Mouse (Mus musculus) spleen, postnatal 36 days (tissue): ENCODE results near the gene D8Ertd738e.

Experiments
- DNase-seq, 2 experiments: peaks; one replicate each; pipeline ENCODE4 v3.0.0; 2022; ENCODE audit warnings: low spot score in 2 of 2, mixed read lengths in 1 of 2

Gene D8Ertd738e

DNA sequence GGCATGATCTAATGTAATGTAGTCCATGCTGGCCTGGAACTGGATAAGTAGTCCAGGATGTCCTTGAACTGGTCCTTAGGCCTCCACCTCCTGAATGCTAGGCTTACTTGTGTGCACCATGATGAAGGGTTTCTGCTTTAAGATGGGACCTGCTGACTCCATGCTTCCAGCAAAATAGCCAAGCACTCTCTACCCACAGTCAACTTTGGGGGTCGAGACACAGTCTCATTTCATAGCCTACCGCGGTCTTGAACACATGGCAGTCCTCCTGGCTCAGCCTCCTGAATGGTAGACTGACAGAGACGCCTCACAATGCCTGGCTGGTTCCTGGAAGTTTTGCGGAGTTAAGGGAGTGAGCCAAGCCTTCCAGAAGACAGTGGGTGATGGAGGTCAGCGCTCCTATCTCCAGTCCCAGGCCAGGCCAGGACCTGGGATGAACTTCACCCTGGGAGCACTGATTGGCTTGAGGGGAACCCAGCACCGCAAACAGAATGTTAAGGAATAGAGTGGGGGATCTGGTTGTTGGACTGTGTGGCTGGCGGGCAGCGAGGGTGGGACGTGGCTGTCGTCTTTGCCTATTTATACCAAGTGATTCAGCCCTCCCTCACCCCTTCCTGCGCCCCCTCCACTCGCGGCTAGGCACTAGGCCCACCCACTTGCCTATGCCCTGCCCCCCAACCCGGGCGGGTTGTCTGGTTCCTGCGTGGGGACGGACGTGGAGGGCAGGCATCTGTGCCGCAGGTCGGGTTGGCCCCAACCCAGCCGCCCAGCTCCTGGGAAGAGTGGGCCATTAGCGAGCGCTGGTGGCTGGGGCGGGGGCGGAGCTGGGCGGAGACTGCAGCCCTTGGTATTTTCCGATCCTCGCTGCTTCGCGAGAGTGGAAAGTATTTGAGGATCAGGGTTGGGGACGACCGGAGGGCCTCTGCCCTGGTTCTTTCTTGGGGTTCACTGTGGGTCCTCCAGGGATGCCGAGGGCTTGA lies 46.3 kb downstream of the D8Ertd738e start:
- peak; percentile 77 for DNase-seq

GRCm38 (mm10) chr8:84202466-84202865 lies 47.1 kb downstream of the D8Ertd738e start:
- DNase-seq, result peak in 1 of 2 experiments; percentile 40

GRCm38 (mm10) chr8:84201545-84202245 lies 47.8 kb downstream of the D8Ertd738e start:
- peak; percentile 46 to 49 for DNase-seq

DNA sequence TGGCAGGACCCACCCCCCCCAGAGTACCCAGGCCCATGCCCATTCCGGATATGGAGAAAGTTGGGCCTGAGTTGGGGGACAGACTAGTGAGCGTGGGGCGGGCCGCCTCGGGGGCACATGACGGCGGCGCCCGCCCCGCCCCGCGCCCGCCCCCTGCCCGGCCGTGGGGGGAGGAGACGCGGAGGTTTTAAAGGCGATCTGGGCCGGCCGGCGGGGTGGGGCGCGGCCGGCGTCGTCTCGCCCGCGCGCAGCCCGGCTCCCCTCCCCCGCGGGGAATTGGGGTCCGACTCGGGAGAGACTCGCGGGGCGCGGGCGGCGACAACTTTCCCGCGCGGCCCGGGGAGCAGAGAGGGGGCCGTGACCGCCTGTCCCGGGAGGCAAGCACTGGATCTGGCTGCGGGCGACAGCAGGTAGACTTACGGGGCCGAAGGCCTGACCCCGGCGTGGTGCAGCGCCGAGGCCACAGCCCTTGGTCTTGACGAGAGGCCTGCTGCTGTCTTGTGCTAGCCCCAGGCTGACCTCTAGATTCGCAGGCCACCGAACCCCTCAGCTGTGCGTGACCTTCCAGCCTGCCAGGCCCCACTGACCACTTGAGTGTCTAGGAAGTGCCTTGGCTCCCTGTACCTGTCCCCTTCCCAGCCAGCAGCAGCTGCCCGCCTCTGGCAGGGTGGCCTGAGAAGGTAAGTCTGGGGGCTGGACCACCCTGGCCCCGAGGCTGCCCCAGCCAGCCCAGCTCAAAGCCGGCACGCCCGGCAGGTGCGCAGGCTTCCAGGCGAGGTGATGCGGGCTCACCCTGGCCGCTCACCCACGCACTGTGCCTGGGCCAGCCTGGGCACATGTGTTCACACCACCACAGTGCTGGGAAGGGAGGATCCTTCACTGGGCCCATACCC lies 48.6 kb downstream of the D8Ertd738e start:
- DNase-seq, result peak; percentile 65

DNA sequence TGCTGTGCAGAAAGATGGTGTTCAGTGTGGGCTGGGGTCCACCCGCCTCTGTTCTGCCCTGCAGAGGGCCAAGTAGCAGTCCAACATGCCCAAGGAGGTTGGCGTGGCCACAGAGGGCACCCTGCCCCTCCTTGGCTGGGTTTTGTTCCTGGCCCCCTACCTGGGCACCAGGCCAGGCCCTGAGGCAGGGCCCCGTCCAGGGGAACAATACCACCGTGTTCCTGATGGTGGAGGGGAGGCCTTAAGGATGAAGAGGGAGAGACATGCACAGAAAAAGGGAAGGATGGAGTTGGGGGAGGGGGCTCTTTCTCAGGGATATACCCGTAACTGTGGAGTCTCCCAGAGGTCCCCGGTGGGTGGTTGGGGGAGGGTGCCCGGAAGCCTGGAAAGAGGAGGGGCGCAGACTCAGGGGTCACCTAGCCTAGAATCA lies 49.4 kb downstream of the D8Ertd738e start:
- no peak for DNase-seq

DNA sequence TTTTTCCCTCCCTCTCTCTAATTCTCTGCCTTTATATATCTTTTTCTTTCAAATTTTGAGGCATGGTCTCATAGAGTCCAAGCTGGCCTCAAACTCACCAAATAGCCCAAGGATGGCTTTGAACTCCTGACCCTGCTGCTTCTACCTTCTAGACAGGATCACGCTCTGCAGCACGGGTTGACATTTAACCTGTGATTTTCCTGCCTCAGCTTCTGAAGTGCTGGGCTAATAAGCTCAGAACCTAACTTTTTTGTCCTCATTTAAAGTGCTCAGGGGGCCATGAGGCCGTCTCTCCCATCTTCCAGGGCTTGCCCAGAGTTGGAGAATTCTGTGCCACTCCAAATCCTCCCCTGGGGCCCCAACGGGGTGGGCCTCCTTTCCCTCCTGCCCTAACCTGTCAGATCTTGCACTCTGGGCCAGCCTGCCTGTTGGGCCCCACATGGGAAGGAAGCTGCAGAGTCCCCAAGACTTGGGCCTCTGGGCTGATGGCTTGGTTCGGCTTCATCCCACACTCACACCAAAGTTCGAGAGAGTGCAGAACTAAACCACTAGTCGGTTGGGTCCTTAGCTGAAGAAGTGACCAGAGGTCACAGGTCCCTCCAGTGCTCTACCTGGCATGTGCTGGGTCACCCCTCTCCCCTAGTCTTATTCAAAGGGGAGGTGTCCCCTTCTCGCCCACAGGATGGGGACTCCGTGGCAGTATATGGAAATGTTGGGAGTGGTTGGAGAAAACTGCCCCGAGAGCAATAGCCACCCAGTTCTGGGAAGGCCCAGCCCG lies 50.0 kb downstream of the D8Ertd738e start:
- no peak for DNase-seq

GRCm38 (mm10) chr8:84198871-84199270 lies 50.6 kb downstream of the D8Ertd738e start:
- no peak for DNase-seq

DNA sequence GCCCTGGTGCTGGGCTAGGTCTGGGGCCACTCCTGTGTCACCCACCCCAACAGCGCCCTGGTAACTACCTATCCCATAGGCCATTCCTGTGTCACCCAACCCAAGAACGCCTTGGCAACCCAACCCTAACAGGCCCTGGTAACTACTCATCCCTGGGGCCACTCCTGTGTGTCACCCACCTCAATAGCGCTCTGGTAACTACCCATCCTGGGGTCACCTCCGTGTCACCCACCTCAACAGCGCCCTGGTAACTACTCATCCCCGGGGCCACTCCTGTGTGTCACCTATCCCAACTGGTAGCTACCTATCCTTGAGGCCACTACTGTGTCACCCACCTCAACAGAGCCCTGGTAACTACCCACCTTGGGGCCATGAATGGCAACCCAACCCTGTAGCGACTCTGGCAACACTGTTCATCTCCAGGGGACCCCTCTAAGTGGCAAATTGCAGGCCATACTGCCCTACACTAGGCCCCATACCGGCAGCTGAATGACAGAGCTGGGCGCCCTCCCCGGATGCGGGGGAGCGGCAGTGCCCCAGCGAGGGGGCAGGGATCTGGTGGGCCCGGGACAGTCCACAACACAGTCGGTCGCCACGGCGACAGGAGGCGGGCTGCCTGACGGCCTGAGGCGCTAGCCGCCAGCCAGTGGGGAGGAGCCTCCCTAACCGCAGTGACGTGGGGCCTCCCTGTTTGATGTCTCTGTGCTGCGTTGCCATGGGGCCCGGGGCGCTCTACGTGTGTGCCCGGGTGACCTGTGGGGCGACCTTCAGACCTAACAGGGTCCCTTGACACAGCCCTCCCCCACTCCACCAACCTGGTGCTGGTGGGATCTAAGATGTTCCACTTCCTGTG lies 51.4 kb downstream of the D8Ertd738e start:
- peak; percentile 94 to 96 for DNase-seq

GRCm38 (mm10) chr8:84197141-84197921 lies 52.2 kb downstream of the D8Ertd738e start:
- DNase-seq, result peak; percentile 71 to 73
